Mouse (Mus musculus): ENCODE measurements around the gene Haus2. TPM values are rescaled to one million over a fixed set of nuclear protein-coding genes. Genes with fewer than 3 reads are reported as not detected.

Gene Haus2
- total RNA-seq, 2 experiments from 2014 or later, result 17.5 to 18.4 TPM

- no peak for DNase-seq (ENCODE audit: low spot score in 2 of 2)
Measured at GRCm38 (mm10) chr2:120662766-120663165, 53.6 kb downstream of the Haus2 start.

DNA sequence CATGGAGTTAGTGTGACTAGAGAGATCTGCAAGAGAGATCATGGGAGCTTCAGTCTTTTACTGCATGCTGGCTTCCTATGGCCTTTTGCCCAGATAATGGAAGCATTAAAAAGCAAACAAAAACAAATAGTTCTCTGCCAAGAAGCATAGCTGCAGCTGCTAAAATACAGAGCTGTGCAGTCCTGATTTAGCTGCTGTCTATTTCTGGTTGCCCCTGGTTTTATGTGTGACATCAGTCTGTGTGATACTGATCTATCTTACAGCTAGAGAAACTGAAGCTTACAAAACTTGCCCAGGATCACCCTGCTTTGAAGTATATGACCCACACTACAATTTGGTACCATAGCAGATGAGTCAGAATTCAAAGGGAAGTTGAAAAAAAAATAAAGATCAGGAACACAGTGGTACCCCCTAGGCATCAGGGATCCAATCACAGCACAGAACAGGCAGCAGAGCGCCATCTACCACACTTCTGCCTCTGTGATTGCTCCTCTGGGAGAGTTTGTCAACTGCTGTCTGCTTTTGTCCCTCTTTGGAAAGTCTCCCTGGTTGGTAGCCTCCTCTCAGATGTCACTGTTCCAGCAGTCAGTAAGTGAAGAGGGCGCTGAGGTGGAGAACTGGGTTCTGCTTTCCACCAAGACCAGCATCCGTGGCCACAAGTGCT is 54.4 kb downstream of the Haus2 start:
- peak in 1 of 2 experiments; percentile 13 for DNase-seq (ENCODE audit: low spot score in 2 of 2)

DNA sequence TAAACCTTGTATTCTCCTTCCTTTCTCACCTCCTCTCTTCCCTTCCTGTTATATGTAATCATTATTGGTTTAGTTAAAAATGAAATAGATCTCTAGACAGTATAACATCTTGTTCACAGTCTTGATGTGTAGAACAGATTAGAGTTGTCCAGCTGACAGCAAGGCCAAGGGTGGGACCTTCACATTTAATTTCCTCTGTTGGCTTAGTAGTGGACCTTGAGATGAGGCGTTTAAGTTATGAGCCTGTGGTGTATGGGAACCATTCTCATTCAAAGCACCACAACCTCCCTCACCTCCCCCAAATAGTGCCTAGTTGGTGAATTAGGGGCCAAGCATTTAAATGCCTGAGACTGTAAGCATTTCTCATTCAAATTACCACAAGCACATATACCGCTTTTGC is 58.3 kb downstream of the Haus2 start:
- no peak for DNase-seq (ENCODE audit: low spot score in 2 of 2)

DNA sequence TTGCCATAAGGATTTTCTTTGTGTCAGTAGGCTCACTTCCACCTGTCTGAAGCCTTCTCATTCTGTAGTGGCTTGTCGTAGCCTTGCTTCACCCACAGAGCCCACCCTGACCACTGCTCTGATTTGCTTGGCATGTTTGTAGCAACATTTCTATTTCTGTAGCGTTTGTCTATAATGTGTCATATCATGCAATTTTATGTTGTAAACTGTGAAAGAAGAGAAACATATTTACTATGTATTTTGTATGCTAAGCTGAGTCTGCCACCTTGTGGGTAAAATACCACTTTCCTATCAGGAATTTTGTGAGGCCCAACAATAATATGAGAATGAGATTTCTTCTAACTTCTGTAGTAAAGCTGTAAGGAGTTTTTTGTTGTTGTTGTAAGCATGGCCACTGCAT is 61.1 kb downstream of the Haus2 start:
- no peak for DNase-seq (ENCODE audit: low spot score in 2 of 2)

Other genes with a start within 250 kb of the Haus2 start
- 10 to 100 TPM in 1 of 2 experiments, 1 to 10 TPM in 1; 7.8 to 10.8 TPM for gene Ganc, start 205.5 kb upstream of the Haus2 start, total RNA-seq (2021)
- gene Tmem87a, start 205.3 kb upstream of the Haus2 start, total RNA-seq (2021), result 10 to 100 TPM; 31.4 to 34.1 TPM
- 1 to 10 TPM; 4.3 to 6.6 TPM for gene Capn3, start 153.4 kb upstream of the Haus2 start, total RNA-seq (2021)
- gene Zfp106, start 45.5 kb upstream of the Haus2 start, total RNA-seq (2021), result 100 to 1,000 TPM in 1 of 2 experiments, 10 to 100 TPM in 1; 98.3 to 101 TPM
- 10 to 100 TPM; 18.3 to 18.8 TPM for gene Snap23, start 41.7 kb upstream of the Haus2 start, total RNA-seq (2021)
- 10 to 100 TPM; 25.3 to 25.8 TPM for gene Lrrc57, start 137 bp downstream of the Haus2 start, total RNA-seq (2021)
- gene Stard9, start 19.7 kb downstream of the Haus2 start, total RNA-seq (2021), result 10 to 100 TPM; 11.0 to 12.5 TPM
- 10 to 100 TPM; 26.6 to 30.8 TPM for gene Cdan1, start 240.7 kb downstream of the Haus2 start, total RNA-seq (2021)
- 10 to 100 TPM; 61.0 to 69.1 TPM for gene Ttbk2, start 241.2 kb downstream of the Haus2 start, total RNA-seq (2021)

All from layer of hippocampus, postnatal 10 days (tissue).